ENCODE assay signal across 14 mouse cellular contexts in genomic region chr4:57824626-57825240, GRCm38 (mm10).
DNase-seq lines count a peak whose midpoint lies in the region; ATAC-seq lines count a peak whose summit lies in the region.
"Had no signal": no experiment of that assay in that cellular context is flagged by ENCODE, and none has a peak within 500 bp of the region (broad histone marks: within the 10 kb centered on the region; RNA-seq: fewer than 3 reads in every experiment).

No protein-coding gene starts in this region.

- peaks cover 55% of the 10 kb centered on the region for H3K4me1 ChIP-seq in heart, embryonic 15.5 days (replicated peaks)
- peaks cover 36% of the 10 kb centered on the region for H3K4me1 ChIP-seq in forebrain, embryonic 13.5 days
- H3K4me1 ChIP-seq in midbrain, embryonic 14.5 days (ENCODE audit: control insufficient read depth, insufficient read depth, low read length): peaks cover 28% of the 10 kb centered on the region

- H3K4me3 ChIP-seq in heart, embryonic 15.5 days: no peak overlapping the region
- H3K4me3 ChIP-seq in forebrain, embryonic 13.5 days: no peak overlapping the region
- no peak overlapping the region for H3K4me3 ChIP-seq in midbrain, embryonic 14.5 days (replicated peaks; ENCODE audit: low read depth, low read length)
- H3K4me3 ChIP-seq: megakaryocyte, embryonic 14.5 days had no signal

- no peak for DNase-seq in heart, postnatal 25 days (ENCODE audit: low spot score)
- DNase-seq in embryo, embryonic 11 days: peak; percentile 72
- peak; percentile 60 for DNase-seq in midbrain, embryonic 14.5 days
- no peak for DNase-seq in right cerebral cortex, postnatal 25 days
- no peak for DNase-seq in cerebellum, adult 8-10 months
- no peak for DNase-seq in urinary bladder, adult 18-20 months (ENCODE audit: low spot score in 2 of 2)
- DNase-seq: adrenal gland, postnatal 25 days; heart, adult 18-20 months; kidney, postnatal 36 days; lung, embryonic 14.5 days had no signal

- peak overlapping the region; percentile 28; the same call in 1 of the 2 replicates for H3K27ac ChIP-seq in heart, embryonic 15.5 days
- peak overlapping the region; percentile 59 for H3K27ac ChIP-seq in forebrain, embryonic 13.5 days
- H3K27ac ChIP-seq in midbrain, embryonic 14.5 days (replicated peaks; ENCODE audit: low read depth, low read length): no peak overlapping the region

- H3K36me3 ChIP-seq in heart, embryonic 15.5 days: no peaks in the 10 kb centered on the region
- no peaks in the 10 kb centered on the region for H3K36me3 ChIP-seq in forebrain, embryonic 13.5 days (ENCODE audit: poor library complexity, severe bottlenecking)
- no peaks in the 10 kb centered on the region for H3K36me3 ChIP-seq in midbrain, embryonic 14.5 days (ENCODE audit: control insufficient read depth, insufficient read depth, low read length)

- ATAC-seq in heart, embryonic 15.5 days (replicated peaks; ENCODE audit: insufficient number of reproducible peaks, insufficient read depth, low FRiP score, low read depth): no peak
- peak; percentile 54; the same call in 1 of the 2 replicates for ATAC-seq in forebrain, embryonic 13.5 days
- peak; percentile 42; the same call in 1 of the 2 replicates for ATAC-seq in midbrain, embryonic 14.5 days (ENCODE audit: low FRiP score, low TSS enrichment)
- ATAC-seq: inflammation-experienced regulatory T-cells, adult 6 months had no signal

- no peak overlapping the region for H3K4me2 ChIP-seq in heart, embryonic 15.5 days
- no peak overlapping the region for H3K4me2 ChIP-seq in forebrain, embryonic 13.5 days
- no peak overlapping the region for H3K4me2 ChIP-seq in midbrain, embryonic 14.5 days (ENCODE audit: low read length)
- H3K4me2 ChIP-seq: lung, embryonic 14.5 days had no signal

- no peaks in the 10 kb centered on the region for H3K27me3 ChIP-seq in heart, embryonic 15.5 days
- no peaks in the 10 kb centered on the region for H3K27me3 ChIP-seq in forebrain, embryonic 13.5 days
- no peaks in the 10 kb centered on the region for H3K27me3 ChIP-seq in midbrain, embryonic 14.5 days (ENCODE audit: control insufficient read depth, insufficient read depth, low read length)
- H3K27me3 ChIP-seq: megakaryocyte, embryonic 14.5 days had no signal

- no peaks in the 10 kb centered on the region for H3K9me3 ChIP-seq in heart, embryonic 15.5 days (replicated peaks)
- H3K9me3 ChIP-seq in forebrain, embryonic 13.5 days (replicated peaks): no peaks in the 10 kb centered on the region
- H3K9me3 ChIP-seq in midbrain, embryonic 14.5 days (ENCODE audit: control insufficient read depth, low read length): no peaks in the 10 kb centered on the region

- no peak overlapping the region for H3K9ac ChIP-seq in heart, embryonic 15.5 days
- H3K9ac ChIP-seq in forebrain, embryonic 13.5 days: no peak overlapping the region
- no peak overlapping the region for H3K9ac ChIP-seq in midbrain, embryonic 14.5 days (replicated peaks; ENCODE audit: low read length)
- H3K9ac ChIP-seq: lung, embryonic 14.5 days had no signal

- intact Hi-C loops in heart, postnatal 25 days (cut with DNase I): no loop called here

- 48% methylated on average over 8 of the region's 8 CpGs for WGBS in heart, embryonic 15.5 days
- 4% methylated on average over 8 of the region's 8 CpGs for WGBS in forebrain, embryonic 13.5 days
- WGBS in midbrain, embryonic 14.5 days: 4% methylated on average over 8 of the region's 8 CpGs

Comparison
In these comparisons a context has a peak if more than half of its experiments do, and no peak if none do; other contexts are left out.
1. DNase-seq: peak in embryo, embryonic 11 days (single experiment) and midbrain, embryonic 14.5 days (single experiment); none in heart, postnatal 25 days (single experiment), right cerebral cortex, postnatal 25 days (single experiment), cerebellum, adult 8-10 months (single experiment) and urinary bladder, adult 18-20 months (0 of 2).